Mouse (Mus musculus) CD4-positive, CD25-positive, alpha-beta regulatory T cell, adult 4 months (primary cell): ENCODE measurements around the gene Gipc1. TPM values are rescaled to one million over a fixed set of nuclear protein-coding genes. Genes with fewer than 3 reads are reported as not detected.

Source experiments
- ATAC-seq: one replicate; pipeline ENCODE4 v1.8.0; 2017
- polyA plus RNA-seq, 2 experiments: library from polyadenylated mRNA; unstranded; fragments of 100-300 nt; shearing (Covaris generic); gene quantifications; one replicate each; pipeline ENCODE4 v1.2.1; 2017

Gene Gipc1
- polyA plus RNA-seq = 10 to 100 TPM; 14.8 to 21.9 TPM

DNA sequence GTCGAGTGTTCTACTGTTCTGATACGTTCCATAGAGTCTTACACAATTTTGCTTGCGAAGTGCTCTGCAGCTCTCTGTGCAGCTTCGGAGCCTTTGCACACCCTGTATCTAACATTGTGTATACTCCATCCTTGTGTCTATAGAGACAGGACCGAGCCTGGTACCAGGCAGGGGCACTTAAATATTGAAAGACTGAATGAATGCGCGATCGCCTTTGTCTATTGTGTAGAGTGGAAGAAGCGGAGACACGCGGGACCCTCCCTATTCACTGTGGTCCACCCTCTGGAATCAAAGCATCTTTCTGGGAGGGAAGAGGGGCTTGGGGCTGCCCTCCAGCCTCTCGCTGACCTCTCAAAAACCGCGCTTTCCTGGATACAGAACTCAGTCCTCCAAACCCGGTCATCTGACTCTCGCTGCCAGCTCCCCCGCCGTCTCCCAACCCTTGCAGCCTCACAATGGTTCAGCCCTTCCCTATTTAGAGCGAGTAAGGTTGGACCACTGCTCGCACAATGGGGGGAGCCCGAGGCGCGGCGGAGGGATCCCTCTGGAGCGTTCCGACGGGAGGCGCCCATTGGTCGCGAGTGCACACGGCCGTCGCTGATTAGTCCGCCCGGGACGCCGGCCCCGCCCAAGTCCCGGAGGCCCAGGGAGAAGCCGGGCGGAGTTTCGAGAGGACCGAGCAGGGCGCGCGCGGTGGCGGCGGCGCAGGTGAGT is at the start of gene Gipc1:
Gene Gipc1, plus strand, starts transcription at position 648 of the 714 bp plus-strand sequence.
- peak; percentile 98 for ATAC-seq

DNA sequence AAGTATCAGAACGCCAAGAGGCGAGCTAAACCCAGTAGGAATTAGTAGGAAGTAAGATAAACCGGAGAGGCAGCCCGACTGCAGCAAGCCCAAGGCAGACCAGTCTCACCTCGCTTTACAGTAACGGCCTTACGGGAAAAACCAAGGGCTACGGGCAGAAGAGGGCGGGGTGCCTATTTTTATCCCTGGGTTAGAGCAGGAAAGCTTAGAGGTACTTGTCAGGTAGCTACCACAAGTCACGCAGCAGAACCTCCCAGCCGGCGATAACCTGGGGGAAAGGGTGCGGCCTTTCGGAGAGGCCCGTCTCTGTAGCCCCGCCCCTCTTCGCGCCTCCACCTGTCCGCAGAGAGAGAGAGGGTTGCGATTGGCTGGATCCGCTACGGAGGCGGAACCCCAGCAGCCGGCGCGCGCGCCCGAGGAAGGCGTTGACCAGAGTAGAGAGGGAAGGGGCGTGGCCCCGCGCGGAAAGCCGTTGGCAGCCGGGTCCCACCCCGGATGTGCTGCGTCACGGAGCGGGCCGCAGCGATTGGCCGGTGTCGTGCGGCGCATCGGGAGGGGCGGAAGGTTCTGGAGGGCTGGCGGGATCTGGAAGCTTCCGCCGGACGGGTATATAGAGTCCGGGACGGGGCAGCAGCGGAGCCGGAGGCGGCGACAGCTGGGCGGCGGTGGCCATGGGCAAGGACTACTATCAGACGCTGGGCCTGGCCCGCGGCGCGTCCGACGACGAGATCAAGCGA is 44.6 kb upstream of the Gipc1 start, which contains the start of the genes Tecr and Dnajb1:
Gene Tecr, minus strand, starts transcription at position 311 of the 737 bp plus-strand sequence.
Gene Dnajb1, plus strand, starts transcription at position 533 of the 737 bp plus-strand sequence.
- ATAC-seq = peak; percentile 82

DNA sequence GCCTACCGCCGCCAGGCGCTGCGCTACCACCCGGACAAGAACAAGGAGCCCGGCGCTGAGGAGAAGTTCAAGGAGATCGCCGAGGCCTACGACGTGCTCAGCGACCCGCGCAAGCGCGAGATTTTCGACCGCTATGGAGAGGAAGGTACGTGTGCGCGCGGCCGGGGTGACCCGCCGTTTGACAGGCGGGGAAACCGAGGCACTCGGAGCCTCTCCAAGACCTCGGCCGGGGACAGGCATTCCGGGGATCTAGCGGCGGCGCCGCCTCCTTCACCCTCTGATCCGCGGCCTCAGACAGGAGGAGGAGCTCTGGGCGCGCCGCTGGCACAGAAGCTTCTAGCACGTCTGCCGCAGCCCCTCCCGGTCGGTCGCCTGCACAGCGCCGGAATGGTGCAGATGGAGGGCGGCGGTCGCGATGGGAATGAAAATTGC is 44.1 kb upstream of the Gipc1 start:
- peak; percentile 53 for ATAC-seq

DNA sequence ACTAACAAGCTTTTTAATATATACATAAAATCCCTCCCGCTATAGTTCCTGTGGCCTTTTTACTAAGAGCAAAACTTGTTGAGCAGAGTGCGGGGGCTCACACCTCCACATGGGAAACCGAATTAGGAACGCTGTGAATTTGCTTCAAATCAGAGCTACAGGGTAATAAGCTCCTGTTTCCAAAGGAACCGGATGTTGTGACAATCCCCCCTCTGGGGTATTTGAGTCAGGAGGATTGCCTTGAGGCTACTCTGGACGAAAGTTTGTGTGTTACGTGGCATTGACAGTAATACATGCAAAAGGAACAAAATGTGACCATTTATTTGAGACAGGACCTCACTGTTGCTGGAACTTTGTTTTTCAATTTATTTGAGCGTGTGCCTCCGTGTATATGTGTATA is 43.4 kb upstream of the Gipc1 start:
- no peak for ATAC-seq

DNA sequence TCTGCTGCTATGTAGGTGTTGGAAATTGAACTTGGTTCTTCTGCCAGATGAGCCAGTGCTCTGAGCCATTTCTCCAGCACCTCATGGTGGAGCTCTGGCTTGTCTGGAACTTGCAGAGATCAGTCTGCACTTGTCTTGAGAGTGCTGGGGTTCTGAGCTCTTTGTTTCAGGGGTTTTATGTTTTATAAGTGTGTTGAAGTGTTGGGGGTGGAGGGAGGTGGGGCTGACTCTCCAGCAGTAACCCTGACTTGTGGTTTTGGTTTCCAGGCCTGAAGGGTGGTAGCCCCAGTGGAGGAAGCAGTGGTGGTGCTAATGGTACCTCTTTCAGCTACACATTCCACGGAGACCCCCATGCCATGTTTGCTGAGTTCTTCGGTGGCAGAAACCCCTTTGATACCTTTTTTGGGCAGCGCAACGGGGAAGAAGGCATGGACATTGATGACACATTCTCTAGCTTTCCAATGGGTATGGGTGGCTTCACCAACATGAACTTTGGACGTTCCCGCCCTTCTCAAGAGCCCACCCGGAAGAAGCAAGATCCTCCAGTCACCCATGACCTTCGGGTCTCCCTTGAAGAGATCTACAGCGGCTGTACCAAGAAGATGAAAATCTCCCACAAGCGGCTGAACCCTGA is 42.8 kb upstream of the Gipc1 start:
- ATAC-seq = no peak

DNA sequence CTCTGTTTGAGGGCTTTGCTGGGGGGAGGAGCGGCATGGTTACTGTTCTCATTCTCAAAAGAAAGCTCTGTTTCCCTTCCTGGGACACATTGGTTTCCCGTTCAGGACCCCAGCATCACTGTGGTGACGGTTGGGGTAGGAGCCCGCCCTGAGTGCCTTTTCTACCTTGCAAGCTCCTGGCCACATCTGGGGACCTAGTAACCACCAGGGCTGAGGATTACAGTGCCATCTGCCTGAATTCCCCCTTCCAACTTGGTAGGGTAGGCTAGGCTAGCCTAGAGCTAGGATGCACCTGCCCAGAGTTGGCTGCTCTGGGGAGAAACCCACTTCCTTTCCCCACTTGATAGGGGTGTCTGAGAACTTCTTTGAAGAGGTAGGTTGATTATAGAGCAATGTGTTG is 40.6 kb upstream of the Gipc1 start:
- no peak for ATAC-seq

DNA sequence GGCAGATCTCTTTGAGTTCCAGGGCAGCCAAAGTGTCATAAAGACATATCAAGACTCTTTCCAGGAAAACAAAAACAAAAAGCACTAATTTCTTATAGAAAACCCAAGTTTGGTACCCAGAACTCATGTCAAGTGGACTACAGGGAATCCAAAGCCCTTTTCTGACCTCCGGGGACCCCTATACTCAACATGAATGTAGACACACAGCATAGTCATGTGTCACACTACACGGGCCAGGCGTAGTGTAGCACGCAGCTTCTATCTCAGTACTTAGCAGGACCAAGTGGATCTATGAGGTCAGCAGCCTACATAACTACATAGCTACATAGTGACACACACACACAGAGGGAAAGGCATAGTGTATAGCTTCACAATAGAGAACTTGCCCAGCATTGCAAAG is 38.8 kb upstream of the Gipc1 start:
- no peak for ATAC-seq

DNA sequence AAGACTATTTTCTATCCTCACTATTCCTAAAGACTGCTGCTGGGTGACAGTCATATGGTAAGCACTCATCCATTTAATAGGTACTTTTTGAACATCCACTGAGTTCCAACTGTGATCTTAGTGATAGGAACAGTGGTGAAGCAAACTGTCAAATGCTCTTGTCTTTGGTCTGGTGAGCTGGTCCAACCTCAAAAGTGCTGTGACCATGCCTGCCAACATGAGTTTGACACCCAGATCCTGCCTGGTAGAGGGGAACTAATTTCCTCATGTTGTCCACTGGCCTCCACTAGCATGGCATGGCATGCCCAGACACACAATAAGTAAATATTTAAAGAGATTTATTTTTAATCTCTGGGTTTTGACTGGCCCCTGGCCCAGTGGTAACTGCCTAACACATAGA is 35.9 kb upstream of the Gipc1 start:
- ATAC-seq = no peak

DNA sequence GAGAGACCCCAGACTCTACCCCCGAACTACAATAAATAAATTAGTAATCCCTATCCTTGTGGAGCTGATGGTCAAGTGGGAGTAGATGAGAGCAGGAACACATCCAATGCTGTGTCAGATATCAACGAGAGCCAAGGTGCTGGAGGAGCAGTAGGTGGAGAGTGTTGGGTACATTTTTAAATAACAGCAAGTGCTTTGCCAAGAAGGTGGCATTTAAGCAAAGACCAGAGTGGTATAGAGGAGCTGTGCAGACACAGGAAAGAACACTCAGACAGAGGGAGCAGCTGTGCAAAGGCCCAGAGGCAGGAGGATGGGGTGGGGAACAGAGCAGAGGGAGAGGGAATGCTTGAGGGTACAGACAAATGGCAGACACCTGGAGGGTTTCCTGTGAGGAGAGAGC is 35.4 kb upstream of the Gipc1 start:
- no peak for ATAC-seq

DNA sequence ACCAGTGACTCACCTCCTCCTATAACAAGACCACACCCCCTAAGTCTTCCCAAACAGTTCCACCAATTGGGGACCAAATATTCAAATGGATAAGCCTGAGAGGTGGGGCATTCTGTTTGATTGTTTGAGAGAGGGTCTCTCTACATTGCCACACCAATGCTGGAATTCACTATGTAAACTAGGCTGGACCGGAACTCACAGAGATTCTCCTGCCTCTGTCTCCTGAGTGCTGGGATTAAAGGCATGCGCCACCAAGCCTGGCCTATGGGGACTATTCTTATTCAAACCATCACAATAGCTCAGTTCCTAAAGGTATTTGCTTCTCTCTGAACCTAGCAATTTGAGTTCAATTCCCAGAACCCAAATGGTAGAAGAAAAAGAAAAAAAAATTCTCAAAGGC is 33.9 kb upstream of the Gipc1 start:
- no peak for ATAC-seq

DNA sequence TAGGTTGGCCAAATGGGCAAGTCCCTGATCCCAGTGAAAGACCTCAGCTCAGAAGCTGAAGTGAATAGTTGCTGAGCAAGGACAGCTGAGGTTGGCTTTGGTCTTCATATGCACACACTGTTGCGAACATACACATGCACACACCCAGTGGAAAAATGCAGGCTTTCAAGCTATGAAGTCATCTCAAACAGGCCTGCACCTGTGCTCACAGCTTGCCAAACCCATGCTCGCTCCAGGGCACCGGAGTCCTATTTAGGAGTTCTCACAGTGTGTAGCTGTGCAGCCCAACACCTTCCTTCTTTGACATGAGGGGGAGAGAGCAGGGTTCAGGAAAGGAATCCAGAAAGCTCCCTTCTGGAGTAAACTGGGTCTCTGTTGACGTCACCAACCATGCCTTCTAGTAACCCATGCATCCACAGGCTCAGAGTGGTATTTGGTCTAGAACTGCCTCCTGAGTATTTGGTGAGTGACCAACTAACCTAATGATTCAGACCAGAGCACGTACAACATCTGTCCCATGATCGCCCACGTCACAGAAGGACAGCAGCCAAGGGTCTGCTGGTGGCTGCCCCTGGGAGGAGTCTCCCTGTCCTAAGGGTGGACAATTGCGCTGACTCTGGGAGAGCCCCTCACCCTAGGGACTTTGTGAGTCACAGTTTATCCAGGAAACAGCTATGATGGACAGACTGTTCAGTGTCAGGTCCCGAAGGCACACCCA is 32.8 kb upstream of the Gipc1 start:
- no peak for ATAC-seq

DNA sequence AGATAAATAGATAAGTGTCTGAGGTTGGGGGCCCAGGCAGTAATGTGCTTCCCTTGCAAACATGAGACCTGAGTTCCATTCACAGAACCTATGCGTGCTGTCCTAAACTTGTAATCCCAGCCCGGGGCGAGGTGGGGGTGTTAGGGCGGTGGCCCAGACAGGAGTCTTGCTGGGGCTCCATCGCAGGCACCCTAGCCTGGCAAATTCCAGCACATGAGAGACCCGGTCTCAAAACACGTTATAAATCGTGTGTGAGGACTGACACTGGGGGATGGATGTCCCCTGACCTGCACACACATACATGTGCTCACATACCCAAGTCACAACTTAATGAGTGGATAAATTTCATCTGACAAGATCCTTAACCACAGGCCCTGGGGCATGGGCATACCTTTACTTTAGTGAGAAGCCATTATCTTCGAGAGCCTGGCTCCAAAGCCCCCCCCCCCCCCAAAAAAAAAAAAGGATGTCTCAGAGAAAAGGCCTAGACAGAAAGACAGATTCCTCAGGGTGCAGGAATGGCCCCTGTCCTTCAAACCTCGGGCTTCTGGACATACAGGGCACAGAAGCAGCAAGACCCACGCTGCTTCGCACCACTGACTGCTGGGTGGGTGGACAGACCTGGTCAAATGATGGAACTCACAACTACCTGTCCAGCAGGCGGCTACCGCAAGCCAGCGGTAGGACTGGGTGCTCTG is 30.6 kb upstream of the Gipc1 start:
- no peak for ATAC-seq

DNA sequence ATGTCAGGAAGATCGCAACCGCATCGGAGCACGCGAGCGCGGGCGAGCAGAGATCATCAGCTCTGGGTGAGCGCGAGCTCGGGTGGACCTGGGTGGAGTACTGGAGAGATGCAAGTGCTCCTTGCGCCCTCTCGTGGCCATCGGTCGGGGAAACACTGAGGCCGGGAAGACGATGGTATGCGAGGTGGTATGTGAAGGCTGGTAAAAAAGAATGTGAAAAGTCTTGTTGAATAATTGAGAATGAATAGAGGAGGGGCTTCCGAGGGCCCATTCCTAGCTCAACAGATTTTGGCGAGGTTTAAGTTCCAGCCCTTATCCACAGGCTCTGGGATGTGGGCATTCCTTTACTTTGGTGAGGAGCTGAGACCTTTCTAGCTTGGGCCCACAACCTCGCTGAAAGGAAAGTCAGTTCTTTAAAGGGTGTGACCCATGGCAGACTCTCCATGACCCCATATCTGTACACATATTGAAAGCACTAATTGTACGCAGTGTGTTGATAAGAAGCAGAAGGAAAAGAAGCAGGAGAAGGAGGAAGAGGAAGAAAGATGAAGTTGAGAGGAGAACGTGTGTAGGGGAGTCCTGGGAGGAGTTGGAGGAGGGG is 30.0 kb upstream of the Gipc1 start:
- peak; percentile 93 for ATAC-seq

DNA sequence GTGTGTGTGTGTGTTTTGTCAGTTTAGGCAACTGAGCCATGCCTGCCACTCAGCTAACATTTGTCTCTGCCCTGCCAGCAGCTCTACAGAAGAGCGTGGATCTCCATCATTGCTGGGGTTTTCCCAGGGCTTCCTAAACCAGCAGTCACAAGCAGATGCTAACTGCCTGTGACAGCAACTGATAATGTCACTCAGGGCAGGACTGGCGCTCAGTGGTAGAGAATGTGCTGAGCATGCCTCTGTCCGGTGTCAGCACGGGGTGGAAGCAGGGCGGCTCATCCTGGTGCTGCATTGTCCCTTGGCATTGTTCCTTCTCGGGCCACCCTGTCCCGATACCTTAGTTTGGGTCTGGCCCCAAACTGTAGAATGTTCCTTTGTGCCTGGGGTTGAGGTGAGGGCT is 28.9 kb upstream of the Gipc1 start:
- no peak for ATAC-seq

DNA sequence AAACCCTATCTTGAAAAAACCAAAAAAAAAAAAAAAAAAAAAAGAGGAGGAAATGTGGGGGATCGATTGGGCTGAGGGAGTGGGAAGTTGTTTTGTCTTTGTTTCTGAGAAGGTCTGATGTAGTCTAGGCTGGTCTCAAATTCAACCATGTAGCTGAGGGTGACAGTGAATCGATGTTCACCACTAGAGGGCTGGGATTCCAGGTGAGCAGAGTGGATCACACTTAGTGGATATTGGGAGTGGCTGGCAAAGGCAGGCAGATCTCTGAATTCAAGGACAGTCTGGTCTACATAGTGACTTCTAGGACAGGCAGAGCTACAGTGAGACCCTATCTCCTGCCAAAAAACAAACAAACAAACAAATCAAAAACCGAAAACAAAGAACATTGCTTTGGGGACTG is 27.7 kb upstream of the Gipc1 start:
- ATAC-seq = no peak

DNA sequence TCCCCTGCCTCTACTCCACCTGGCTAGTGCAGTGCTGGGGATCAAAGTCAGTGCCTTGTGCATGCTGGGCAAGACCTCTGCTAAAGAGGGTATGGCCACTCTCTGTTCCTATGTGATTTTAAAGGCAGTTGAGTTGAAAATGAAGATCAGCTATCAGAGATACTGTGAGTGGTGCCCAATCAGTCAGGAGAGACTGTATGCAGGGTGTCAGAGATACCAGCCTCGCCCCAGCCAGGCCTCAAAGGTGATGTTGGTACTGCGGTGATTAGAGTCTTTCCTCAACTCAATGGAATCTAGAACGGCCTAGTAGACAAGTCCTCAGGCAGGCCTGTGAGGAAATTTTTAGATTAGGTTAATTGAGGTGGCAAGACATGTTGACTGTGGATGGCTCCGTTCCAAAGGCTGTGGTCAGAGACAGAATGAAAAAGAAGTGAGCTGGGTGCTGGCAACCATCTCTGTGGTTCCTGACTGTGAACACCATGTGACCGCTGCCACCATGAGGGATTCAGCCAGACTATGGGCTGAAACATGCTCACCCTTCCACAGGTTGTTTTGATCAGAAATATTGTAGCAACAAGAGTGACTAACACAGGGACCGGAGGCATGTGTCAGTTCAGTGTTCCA is 26.7 kb upstream of the Gipc1 start:
- ATAC-seq = no peak

DNA sequence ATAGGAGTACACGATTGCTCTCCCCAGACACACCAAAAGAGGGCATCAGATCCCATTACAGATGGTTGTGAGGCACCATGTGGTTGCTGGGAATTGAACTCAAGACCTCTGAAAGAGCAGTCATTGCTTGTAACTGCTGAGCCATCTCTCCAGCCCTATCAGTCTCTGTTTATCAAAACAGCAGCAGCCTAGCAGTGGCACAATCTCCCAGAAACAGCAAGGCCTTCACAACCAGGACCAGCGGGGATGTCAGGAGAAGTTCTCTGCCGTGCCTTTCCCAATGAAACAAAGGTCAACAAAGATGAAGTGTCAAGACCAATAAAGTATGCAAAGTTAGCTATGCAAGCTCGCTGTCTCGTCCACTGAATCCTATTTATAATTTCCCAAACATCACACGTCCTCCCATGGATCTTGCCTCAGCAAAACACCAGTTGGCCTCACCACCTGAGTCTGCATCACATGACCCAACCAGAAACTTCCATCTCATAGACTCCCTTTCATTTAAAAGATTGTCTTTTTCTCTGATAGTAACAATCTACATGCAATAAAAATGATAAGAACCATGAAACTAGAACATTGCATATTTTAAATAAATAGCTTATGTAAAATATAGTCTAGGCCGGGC is 20.3 kb upstream of the Gipc1 start:
- ATAC-seq = no peak

DNA sequence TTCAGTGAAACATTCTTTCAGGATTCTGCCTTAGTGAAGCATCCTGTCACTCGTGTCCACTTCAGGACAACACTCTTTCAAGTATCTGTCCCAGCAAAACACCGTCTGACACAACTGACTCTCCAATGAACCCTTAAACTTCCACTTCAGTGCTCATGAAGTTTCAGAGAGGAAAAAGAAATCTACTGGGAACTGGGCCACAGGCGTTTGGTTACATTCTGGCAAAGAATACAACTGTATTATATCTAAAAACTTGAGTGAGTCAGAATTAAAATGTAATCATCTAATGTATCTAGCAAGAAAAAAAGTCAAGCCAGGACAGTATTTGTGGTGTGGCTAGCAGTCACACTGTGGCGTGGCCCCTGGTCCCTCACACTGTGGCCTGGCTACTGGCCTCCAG is 13.6 kb upstream of the Gipc1 start:
- ATAC-seq = no peak

DNA sequence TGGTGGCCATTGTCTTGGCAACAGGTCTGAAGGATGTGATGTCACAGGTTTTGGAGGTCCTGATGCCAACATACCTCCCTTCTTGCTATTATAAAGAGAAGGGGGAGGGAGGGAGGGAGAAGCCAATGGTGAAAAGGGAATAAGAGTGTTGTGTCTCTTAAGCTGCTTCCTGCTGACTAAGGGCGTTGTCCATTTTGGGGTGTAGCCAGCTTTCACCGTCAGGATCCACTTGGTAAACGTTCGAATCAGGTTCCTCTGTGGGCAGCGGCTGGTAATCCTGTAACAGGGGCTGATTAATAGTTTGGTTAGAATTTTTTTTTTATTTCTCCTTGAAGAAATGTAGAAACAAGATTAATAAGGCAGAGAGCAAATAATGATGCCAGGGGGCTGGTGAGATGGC is 12.8 kb upstream of the Gipc1 start:
- ATAC-seq = no peak

DNA sequence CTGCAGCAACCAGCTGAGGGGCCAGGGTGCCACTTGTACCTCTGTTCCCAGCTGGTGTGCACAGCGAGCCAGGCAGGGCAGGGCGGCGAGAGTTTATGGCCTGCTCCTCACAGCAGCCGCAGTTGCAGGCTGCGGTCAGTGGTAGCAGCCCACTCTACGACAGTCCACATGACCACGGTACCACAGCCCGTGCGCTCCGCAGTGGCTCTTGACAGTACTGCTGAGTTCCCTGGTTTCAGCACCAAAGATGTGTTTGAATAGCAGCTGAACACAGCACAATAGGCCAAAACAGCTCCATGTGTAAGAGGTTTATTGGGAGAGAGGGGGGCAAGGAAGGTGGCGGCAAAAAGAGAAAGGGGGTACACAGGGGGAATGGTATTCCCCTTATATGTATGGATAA is 5.0 kb upstream of the Gipc1 start:
- ATAC-seq = no peak

DNA sequence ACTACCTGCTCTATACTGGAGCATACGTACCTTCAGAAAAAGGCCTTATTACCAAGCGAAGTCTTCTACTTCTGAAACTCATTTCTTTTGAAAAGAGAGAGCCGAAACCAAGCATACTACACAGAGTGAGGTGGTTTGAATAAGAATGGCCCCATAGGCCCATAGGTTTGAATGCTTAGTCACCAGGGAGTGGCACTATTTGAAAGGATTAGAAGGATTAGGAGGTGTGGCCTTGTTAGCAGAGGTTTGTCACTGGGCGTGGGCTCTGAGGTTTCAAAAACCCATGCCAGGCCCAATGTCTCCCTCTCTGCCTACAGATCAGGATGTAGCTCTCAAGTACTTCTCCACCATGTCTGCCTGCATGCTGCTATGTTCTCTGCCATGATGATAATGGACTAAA is 4.4 kb upstream of the Gipc1 start:
- no peak for ATAC-seq
